Mouse (Mus musculus) heart, adult 8-10 months (tissue): ENCODE measurements around the gene Ndufc1. TPM values are rescaled to one million over a fixed set of nuclear protein-coding genes. Genes with fewer than 3 reads are reported as not detected.
"Not testable (repeated sequence)": the region's sequence is repeated elsewhere in the genome, so short reads cannot be mapped to it uniquely, and the experiment has no call there.

Experiments
- DNase-seq: peaks from one replicate; pipeline ENCODE4 v3.0.0; 2022; ENCODE audit warnings: low spot score
- total RNA-seq, 4 experiments: library from RNA; stranded (reverse); gene quantifications; 2 replicates each; pipeline ENCODE4 v1.2.4; 2022

The Ndufc1 gene
- total RNA-seq, 4 experiments from 2014 or later, result 1,660 to 1,731 (median 1,722) TPM

DNA sequence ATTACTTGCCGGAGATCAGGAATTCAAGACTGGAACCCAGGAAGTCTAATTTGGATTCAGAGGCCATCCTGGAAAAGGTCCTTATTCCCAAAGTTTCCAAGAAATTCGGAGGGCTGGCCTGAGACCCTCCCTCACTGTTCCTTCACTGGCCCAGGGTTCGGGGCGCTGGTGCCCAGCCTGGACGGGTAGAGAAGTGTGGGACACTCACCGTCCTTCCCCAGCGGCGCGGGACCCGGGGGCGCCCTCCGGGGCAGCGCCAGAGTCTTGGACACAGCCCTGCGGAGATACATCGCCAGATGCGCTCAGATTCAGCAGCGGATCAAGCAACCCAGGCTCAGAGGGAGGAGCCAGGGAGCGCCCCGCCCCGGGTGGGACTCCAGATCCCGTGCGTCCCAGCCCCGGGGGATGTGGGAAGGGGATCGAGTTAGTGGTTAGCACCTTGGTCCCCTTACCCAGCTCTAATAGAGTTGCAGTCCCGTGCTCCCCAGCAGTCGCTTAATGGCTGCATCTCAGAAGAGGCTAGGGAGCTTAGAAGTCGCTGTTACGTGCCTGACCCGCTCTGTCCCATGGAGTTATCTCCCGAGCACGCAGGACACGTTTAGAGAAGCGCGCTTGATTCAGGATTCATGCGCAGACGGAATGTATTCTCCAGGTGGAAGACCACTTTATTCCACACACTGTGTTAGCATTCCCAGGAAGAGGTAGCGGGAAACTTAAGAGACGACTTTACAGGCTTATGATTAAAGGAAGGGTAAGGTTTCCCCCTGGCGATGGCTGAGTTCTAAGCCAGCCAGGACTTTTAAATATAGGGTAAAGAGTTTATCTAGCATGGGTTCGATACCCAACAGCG lies 12.3 kb downstream of the Ndufc1 start, which contains the start of gene Mgarp:
Gene Mgarp (minus strand): TSS at position 520 of the 850 bp plus-strand sequence.
- DNase-seq, result peak; percentile 57

DNA sequence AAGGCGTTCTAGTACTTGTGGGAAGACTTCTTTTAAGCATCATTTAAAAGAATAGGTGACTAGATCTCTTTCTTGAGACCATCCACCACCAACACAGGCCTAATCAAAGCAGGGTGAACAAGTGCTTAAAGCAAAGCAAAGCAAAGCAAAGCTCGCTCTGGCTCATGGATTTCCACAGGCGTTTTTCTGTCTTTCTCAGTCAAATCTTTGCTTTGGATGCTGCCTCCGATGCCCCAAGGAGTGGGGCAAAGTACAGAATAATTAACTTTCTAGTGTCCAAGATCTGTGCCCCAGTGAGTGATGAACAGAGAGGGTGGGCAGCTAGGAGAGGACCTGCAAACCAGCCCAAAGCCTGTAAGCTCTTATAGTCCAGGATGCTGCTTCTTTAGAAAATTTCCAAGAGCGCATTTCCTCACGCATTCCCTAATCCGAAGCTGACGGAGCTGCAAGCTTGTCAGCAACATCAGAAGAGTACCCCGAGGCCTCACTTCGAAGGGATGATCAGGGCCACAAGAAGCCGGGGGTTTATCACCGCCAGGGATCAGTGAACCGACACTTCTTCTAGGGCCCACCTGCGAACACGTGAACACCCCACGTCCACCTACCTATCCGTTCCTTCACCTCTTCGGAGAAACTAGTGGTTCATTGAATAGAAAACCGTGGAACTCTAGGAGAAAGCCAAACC lies 13.2 kb downstream of the Ndufc1 start:
- no peak for DNase-seq

DNA sequence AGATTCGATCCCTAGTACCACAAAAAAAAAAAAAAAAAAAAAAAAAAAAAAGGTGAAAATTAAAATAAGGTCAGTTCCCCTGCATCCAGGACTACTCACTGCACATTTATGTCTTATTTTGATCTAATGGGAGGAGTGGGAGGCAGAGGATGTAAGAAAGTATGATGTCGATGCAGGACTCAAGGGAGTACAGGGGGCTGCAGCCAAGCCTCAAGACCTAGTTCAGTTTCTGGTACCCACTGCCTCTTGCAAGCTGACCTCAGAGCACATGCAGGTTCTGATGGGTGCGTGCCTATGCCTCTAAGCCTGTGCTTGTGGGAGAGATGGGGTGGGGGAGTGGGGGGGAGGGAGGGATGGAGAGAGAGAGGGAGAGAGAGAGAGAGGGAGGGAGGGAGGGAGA lies 13.9 kb downstream of the Ndufc1 start:
- no peak for DNase-seq

- no peak for DNase-seq
Observed at GRCm38 (mm10) chr3:51393651-51394050, 15.1 kb downstream of the Ndufc1 start.

GRCm38 (mm10) chr3:51393018-51393417 lies 15.8 kb downstream of the Ndufc1 start:
- DNase-seq, result not testable (repeated sequence)

- DNase-seq, result no peak
Observed at GRCm38 (mm10) chr3:51391591-51391990, 17.2 kb downstream of the Ndufc1 start.

- DNase-seq, result no peak
Observed at GRCm38 (mm10) chr3:51391095-51391494, 17.7 kb downstream of the Ndufc1 start.

DNA sequence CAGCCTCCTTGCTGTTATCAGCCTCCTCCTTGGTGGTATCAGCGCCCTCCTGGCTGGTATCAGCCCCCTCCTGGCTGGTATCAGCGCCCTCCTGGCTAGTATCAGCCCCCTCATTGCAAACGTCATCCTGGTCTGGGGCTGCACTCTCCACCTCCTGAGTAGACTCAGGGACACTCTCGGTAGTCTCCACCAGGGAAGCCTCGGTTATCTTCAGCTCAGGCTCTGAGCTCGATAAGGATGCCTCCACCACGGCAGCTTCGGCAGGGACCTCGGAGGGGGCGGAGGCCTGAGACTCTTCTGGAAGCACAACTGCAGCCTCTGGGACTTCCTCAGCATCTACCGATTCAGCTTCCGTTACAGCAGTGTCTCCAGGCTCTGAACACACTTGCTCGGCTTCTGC lies 19.9 kb downstream of the Ndufc1 start:
- DNase-seq, result no peak

- no peak for DNase-seq
Observed at GRCm38 (mm10) chr3:51387868-51388381, 20.9 kb downstream of the Ndufc1 start.

DNA sequence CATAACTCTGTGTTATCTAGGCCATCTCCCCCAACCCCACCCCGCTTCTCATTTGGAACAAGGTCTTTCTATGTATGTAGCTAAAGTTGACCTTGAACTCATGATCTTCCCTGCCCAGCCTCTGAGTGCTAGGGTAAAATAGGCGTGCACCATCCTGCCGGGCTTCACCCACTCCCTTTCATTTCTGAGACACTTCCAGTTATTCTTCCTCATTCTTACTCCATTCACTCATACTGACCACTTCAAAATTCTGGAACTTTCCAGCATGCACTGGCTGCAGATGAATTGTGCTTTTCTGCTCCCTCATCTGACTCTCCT lies 21.7 kb downstream of the Ndufc1 start:
- DNase-seq, result no peak

DNA sequence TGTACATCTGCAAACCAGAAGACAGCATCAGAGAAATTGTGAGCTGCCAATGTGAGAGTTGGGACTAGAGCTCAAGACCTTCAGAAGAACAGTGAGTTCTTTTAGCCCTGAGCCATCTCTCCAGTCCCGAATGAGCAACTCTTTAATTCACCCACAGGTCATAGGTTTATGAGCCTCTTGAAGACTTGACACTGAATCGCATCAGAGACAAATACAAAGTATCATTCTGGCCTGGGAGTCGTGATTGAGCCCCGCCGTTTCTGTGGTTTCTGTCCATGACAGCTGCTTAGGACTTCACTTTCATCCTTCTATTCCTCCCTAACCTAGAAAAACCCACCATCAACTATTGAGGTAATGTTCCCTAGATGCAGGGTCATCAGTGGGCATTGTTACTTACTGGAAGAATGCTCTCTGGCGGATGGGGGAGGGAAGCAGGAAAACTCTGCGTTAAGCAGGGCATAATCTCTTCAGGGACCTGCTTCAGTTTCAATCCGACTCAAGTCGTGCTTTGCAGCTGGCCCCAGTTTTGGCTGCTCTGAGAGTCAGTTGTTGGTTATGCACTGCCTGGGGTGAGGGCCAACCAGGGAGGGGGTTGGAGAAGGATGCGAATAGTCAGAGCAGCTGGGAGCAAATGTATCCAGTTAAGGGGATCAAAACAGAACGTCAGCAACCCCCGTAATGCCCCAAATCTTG lies 22.2 kb downstream of the Ndufc1 start:
- DNase-seq, result peak; percentile 16

DNA sequence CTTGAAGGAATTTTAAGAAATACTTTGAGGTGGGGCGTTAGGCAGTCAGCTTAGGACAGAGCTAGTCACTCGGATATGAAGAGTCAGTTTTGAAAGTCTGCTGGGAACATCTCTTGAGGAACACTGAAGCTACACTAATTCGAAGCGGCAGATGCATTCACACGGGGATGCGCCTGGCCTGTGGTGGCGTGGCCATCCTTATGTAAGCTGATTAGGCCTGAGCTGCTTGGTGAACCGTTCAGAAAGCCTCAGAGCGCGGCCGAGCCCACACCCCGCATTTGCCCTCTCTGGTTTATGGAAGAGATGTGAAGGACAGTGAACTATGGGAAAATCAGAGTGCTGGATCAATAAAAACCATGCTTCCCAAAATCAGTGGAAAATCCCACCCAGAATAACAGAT lies 25.4 kb downstream of the Ndufc1 start:
- DNase-seq, result no peak

DNA sequence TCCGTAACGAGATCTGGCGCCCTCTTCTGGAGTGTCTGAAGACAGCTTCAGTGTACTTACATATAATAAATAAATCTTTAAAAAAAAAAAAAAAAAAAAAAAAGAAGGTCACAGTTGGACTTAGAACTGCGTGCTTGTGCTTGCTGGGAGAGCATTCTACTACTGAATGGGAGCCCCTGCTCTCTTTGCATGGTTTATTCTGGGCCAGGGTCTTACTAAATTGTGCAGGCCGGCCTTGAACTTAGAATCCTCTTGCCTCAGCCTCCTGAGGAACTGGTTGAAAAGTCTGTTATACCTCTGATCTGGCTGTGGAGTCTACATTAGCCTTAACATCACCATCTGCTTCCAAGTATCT lies 28.2 kb downstream of the Ndufc1 start:
- DNase-seq, result no peak

- peak; percentile 69 for DNase-seq
Observed at GRCm38 (mm10) chr3:51379786-51380659, 28.8 kb downstream of the Ndufc1 start.

DNA sequence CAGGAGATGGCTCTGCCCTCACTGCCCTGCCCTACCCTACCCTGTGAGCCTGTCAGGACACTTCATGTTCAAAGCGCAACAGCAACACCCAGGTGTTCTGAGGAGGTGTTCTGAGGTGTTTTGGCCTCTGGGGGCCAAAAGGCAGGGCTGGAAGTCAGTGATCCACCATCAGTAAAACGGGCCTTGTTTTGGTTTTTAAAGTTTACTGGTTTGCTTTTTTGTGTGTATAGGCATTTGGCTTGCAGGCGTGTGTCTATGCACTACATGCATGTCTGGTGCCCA lies 30.2 kb downstream of the Ndufc1 start:
- DNase-seq, result no peak

GRCm38 (mm10) chr3:51377878-51378664 lies 30.7 kb downstream of the Ndufc1 start:
- peak; percentile 48 for DNase-seq

GRCm38 (mm10) chr3:51375307-51376265 lies 33.2 kb downstream of the Ndufc1 start:
- peak; percentile 54 for DNase-seq

GRCm38 (mm10) chr3:51373544-51373943 lies 35.2 kb downstream of the Ndufc1 start:
- DNase-seq, result no peak

DNA sequence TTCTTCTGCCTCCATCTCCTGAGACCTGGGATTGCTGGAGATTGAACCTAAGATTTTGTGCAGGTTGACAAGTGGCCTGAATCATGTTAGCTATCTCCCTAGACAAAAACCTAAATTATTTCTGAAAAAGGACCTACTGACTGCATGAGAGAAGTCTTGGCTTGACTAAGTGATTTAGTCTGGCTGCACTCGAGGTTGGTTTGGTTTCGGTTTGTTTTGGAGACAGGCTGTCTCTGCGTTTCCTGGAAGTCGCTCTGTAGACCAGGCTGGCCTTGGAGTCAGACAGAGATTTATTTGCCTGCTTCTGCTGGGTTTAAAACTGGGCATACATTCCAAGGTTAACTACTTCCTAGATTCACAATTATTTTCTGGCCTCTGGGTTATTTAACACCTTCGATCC lies 35.9 kb downstream of the Ndufc1 start:
- no peak for DNase-seq

- no peak for DNase-seq
Observed at GRCm38 (mm10) chr3:51371826-51372225, 37.0 kb downstream of the Ndufc1 start.
